Mouse (Mus musculus): ENCODE data around the gene Ubr1. TPM values are rescaled to one million over a fixed set of nuclear protein-coding genes. Genes with fewer than 3 reads are reported as not detected.
A peak's percentile ranks its signal among the peaks of the same experiment; 100 is the strongest.

Gene Ubr1
- total and polyA plus RNA-seq, 2 experiments from 2014 or later = 25.0 to 29.8 TPM

GRCm38 (mm10) chr2:120849449-120850423 lies 120.8 kb downstream of the Ubr1 start, which contains the start of gene Cdan1:
Gene Cdan1, minus strand, starts transcription at chr2:120850128.
- peak within 1 kb of the TSS; percentile 90 for H3K27ac ChIP-seq (ENCODE audit: low read depth, low read length)
- ATAC-seq (peak; percentile 40), DNase-seq (peak; percentile 58)
- no peaks in the 10 kb centered on the region for H3K27me3 ChIP-seq (ENCODE audit: insufficient read depth, low read length)
- peaks cover 14% of the 10 kb centered on the region for H3K4me1 ChIP-seq (ENCODE audit: insufficient read depth)
- H3K9me3 ChIP-seq (ENCODE audit: low read length) = no peaks in the 10 kb centered on the region
- no peaks in the 10 kb centered on the region for H3K36me3 ChIP-seq (ENCODE audit: insufficient read depth)
- peak within 1 kb of the TSS; percentile 94 for H3K4me3 ChIP-seq (ENCODE audit: low read depth, low read length)
- WGBS = 1% methylated on average over 60 of the region's 71 CpGs
- peak within 1 kb of the TSS; percentile 66 for H3K4me2 ChIP-seq (ENCODE audit: low read depth)
- peak within 1 kb of the TSS; percentile 85 for H3K9ac ChIP-seq
- TF ChIP-seq CTCF (IDR thresholded peaks at IDR 0.05; ENCODE audit: low read depth) = no peak

GRCm38 (mm10) chr2:120845280-120845679 lies 125.2 kb downstream of the Ubr1 start:
- TF ChIP-seq CTCF (IDR thresholded peaks at IDR 0.05; ENCODE audit: low read depth) = no peak
- no peak overlapping the region for H3K27ac ChIP-seq (ENCODE audit: low read depth, low read length)
- ATAC-seq = no peak
- DNase-seq = no peak
- no peaks in the 10 kb centered on the region for H3K36me3 ChIP-seq (ENCODE audit: insufficient read depth)
- H3K27me3 ChIP-seq (ENCODE audit: insufficient read depth, low read length) = no peaks in the 10 kb centered on the region
- H3K4me1 ChIP-seq (ENCODE audit: insufficient read depth) = 0 out of 2 replicates have a peak, but pooled peaks cover 6% of the 10 kb centered on the region
- no peak overlapping the region for H3K4me2 ChIP-seq (ENCODE audit: low read depth)
- H3K9ac ChIP-seq = no peak overlapping the region
- H3K4me3 ChIP-seq (ENCODE audit: low read depth, low read length) = no peak overlapping the region
- 100% methylated on average over 1 of the region's 1 CpGs for WGBS
- H3K9me3 ChIP-seq (ENCODE audit: low read length) = no peaks in the 10 kb centered on the region

- WGBS = 85% methylated on average over 4 of the region's 4 CpGs
- Histone ChIP-seq H3K4me3 (ENCODE audit: low read depth, low read length) (no peak overlapping the region), H3K27me3 (ENCODE audit: insufficient read depth, low read length) (no peaks in the 10 kb centered on the region), H3K9ac (no peak overlapping the region), H3K4me2 (ENCODE audit: low read depth) (no peak overlapping the region), H3K4me1 (ENCODE audit: insufficient read depth) (0 out of 2 replicates have a peak, but pooled peaks cover 6% of the 10 kb centered on the region), H3K9me3 (ENCODE audit: low read length) (no peaks in the 10 kb centered on the region), H3K36me3 (ENCODE audit: insufficient read depth) (no peaks in the 10 kb centered on the region), H3K27ac (ENCODE audit: low read depth, low read length) (no peak overlapping the region)
- no peak for TF ChIP-seq CTCF (IDR thresholded peaks at IDR 0.05; ENCODE audit: low read depth)
- ATAC-seq (no peak), DNase-seq (no peak)
Observed at GRCm38 (mm10) chr2:120843990-120844389, 126.5 kb downstream of the Ubr1 start.

- H3K27me3 ChIP-seq (ENCODE audit: insufficient read depth, low read length) = no peaks in the 10 kb centered on the region
- no peak for TF ChIP-seq CTCF (IDR thresholded peaks at IDR 0.05; ENCODE audit: low read depth)
- ATAC-seq (no peak), DNase-seq (no peak)
- H3K27ac ChIP-seq (ENCODE audit: low read depth, low read length) = no peak overlapping the region
- no peaks in the 10 kb centered on the region for H3K36me3 ChIP-seq (ENCODE audit: insufficient read depth)
- no peak overlapping the region for H3K9ac ChIP-seq
- H3K4me1 ChIP-seq (ENCODE audit: insufficient read depth) = no peaks in the 10 kb centered on the region
- no peak overlapping the region for H3K4me3 ChIP-seq (ENCODE audit: low read depth, low read length)
- no peak overlapping the region for H3K4me2 ChIP-seq (ENCODE audit: low read depth)
- H3K9me3 ChIP-seq (ENCODE audit: low read length) = no peaks in the 10 kb centered on the region
- 67% methylated on average over 1 of the region's 1 CpGs for whole genome bisulfite sequencing
Observed at GRCm38 (mm10) chr2:120841211-120841610, 129.3 kb downstream of the Ubr1 start.

GRCm38 (mm10) chr2:120835167-120835566 lies 135.3 kb downstream of the Ubr1 start:
- H3K36me3 ChIP-seq (ENCODE audit: insufficient read depth) = no peaks in the 10 kb centered on the region; the same call in 1 of the 2 replicates
- no peak overlapping the region for H3K4me3 ChIP-seq (ENCODE audit: low read depth, low read length)
- H3K27ac ChIP-seq (ENCODE audit: low read depth, low read length) = no peak overlapping the region
- H3K9me3 ChIP-seq (ENCODE audit: low read length) = no peaks in the 10 kb centered on the region
- TF ChIP-seq CTCF (IDR thresholded peaks at IDR 0.05; ENCODE audit: low read depth) = no peak
- no peak overlapping the region for H3K4me2 ChIP-seq (ENCODE audit: low read depth)
- no peak overlapping the region for H3K9ac ChIP-seq
- DNase-seq = no peak
- no peak for ATAC-seq
- WGBS = 97% methylated on average over 4 of the region's 4 CpGs
- H3K4me1 ChIP-seq (ENCODE audit: insufficient read depth) = no peaks in the 10 kb centered on the region
- H3K27me3 ChIP-seq (ENCODE audit: insufficient read depth, low read length) = no peaks in the 10 kb centered on the region

DNA sequence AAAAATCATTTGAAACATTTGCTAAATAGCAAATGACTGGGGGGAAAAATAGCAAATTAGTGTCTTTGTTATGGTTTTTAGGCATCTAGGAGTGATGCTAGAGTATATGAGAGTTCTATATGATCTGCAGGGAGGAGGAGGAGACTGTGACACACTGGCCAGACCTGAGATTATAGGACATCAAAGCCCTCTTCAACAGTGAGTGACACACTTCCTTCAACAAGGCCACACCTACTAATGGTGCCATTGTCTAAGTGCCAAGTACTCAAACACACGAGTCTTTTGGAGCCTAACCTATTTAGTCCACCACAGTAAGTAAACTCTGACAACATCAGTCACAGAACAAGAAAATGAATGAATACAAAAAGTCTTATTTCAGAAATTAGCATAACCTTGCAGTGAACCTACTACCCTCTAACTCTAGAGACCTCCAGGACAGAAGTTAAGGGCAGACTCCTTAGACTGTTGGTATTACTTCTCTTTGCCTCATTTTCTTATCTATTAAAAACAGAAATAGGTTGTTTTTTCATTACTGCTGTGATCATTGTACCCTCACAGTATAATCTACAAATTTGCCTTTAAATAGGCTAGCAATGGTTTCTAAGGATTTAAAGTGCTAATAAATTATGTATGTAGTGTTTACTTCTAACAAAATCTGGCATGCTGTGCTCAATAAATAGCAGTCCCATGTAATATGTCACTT lies 143.4 kb downstream of the Ubr1 start:
- no peaks in the 10 kb centered on the region; the same call in 1 of the 2 replicates for H3K36me3 ChIP-seq (ENCODE audit: insufficient read depth)
- ATAC-seq (no peak), DNase-seq (no peak)

More for the DNA sequence above, 143.4 kb downstream of the Ubr1 start:
- H3K4me2 ChIP-seq (ENCODE audit: low read depth) = no peak overlapping the region
- no peaks in the 10 kb centered on the region for H3K27me3 ChIP-seq (ENCODE audit: insufficient read depth, low read length)
- no peak overlapping the region for H3K27ac ChIP-seq (ENCODE audit: low read depth, low read length)
- H3K9ac ChIP-seq = no peak overlapping the region
- H3K4me3 ChIP-seq (ENCODE audit: low read depth, low read length) = no peak overlapping the region
- H3K4me1 ChIP-seq (ENCODE audit: insufficient read depth) = no peaks in the 10 kb centered on the region
- no peak for TF ChIP-seq CTCF (IDR thresholded peaks at IDR 0.05; ENCODE audit: low read depth)
- WGBS = 22% methylated on average over 1 of the region's 1 CpGs
- H3K9me3 ChIP-seq (ENCODE audit: low read length) = no peaks in the 10 kb centered on the region

Small RNA genes within 50 kb of the gene (microRNA-seq; reads per million reads assigned to microRNA genes)
- gene Gm44325 = 0 reads per million in 2 experiments

Other genes with a start within 250 kb of the Ubr1 start
- gene Cdan1, start 120.6 kb downstream of the Ubr1 start, total RNA-seq (2014; rRNA removed) = 26.7 and 29.8 TPM in 2 replicates
- 2.9 and 4.3 TPM in 2 replicates for gene Cdan1, start 120.6 kb downstream of the Ubr1 start, polyA plus RNA-seq (2015; fragmentation: Nextera tagmentation; extraction: Ambion mirVana)
- 48.3 and 59.1 TPM in 2 replicates for gene Ttbk2, start 120.1 kb downstream of the Ubr1 start, total RNA-seq (2014; rRNA removed)
- gene Ttbk2, start 120.1 kb downstream of the Ubr1 start, polyA plus RNA-seq (2015; fragmentation: Nextera tagmentation; extraction: Ambion mirVana) = 4.4 and 7.4 TPM in 2 replicates
- gene Tmem62, start 6.3 kb upstream of the Ubr1 start, total RNA-seq (2014; rRNA removed) = 16.3 and 17.3 TPM in 2 replicates
- gene Tmem62, start 6.3 kb upstream of the Ubr1 start, polyA plus RNA-seq (2015; fragmentation: Nextera tagmentation; extraction: Ambion mirVana) = 9.3 and 11.6 TPM in 2 replicates
- 63.3 and 65.8 TPM in 2 replicates for gene Ccndbp1, start 37.7 kb upstream of the Ubr1 start, total RNA-seq (2014; rRNA removed)
- gene Ccndbp1, start 37.7 kb upstream of the Ubr1 start, polyA plus RNA-seq (2015; fragmentation: Nextera tagmentation; extraction: Ambion mirVana) = 82.0 and 85.0 TPM in 2 replicates
- gene Epb42, start 66.4 kb upstream of the Ubr1 start, total RNA-seq (2014; rRNA removed) = 0.46 TPM in 1 of 2 replicates, not detected in the other
- gene Epb42, start 66.4 kb upstream of the Ubr1 start, polyA plus RNA-seq (2015; fragmentation: Nextera tagmentation; extraction: Ambion mirVana) = 0.06 TPM in 1 of 2 replicates, not detected in the other
- not detected in 2 replicates for gene Tgm5, start 115.1 kb upstream of the Ubr1 start, total RNA-seq (2014; rRNA removed)
- gene Tgm5, start 115.1 kb upstream of the Ubr1 start, polyA plus RNA-seq (2015; fragmentation: Nextera tagmentation; extraction: Ambion mirVana) = 0.07 TPM in 1 of 2 replicates, not detected in the other
- not detected in 2 replicates for gene Tgm7, start 139.1 kb upstream of the Ubr1 start, total RNA-seq (2014; rRNA removed)
- gene Tgm7, start 139.1 kb upstream of the Ubr1 start, polyA plus RNA-seq (2015; fragmentation: Nextera tagmentation; extraction: Ambion mirVana) = not detected in 2 replicates
- gene Adal, start 169.7 kb upstream of the Ubr1 start, total RNA-seq (2014; rRNA removed) = 21.8 and 24.2 TPM in 2 replicates
- 19.4 and 23.4 TPM in 2 replicates for gene Adal, start 169.7 kb upstream of the Ubr1 start, polyA plus RNA-seq (2015; fragmentation: Nextera tagmentation; extraction: Ambion mirVana)
- 8.6 and 12.0 TPM in 2 replicates for gene Lcmt2, start 169.9 kb upstream of the Ubr1 start, total RNA-seq (2014; rRNA removed)
- gene Lcmt2, start 169.9 kb upstream of the Ubr1 start, polyA plus RNA-seq (2015; fragmentation: Nextera tagmentation; extraction: Ambion mirVana) = 13.2 and 16.3 TPM in 2 replicates
- gene Tubgcp4, start 199.9 kb upstream of the Ubr1 start, total RNA-seq (2014; rRNA removed) = 26.1 and 29.7 TPM in 2 replicates
- 12.4 and 18.5 TPM in 2 replicates for gene Tubgcp4, start 199.9 kb upstream of the Ubr1 start, polyA plus RNA-seq (2015; fragmentation: Nextera tagmentation; extraction: Ambion mirVana)
- gene Zscan29, start 200.4 kb upstream of the Ubr1 start, total RNA-seq (2014; rRNA removed) = 7.4 and 8.0 TPM in 2 replicates
- 3.5 and 4.9 TPM in 2 replicates for gene Zscan29, start 200.4 kb upstream of the Ubr1 start, polyA plus RNA-seq (2015; fragmentation: Nextera tagmentation; extraction: Ambion mirVana)